Mouse (Mus musculus) ES-E14 (cell line): Measurements from ENCODE around the gene Lamp1.

Experiments
- CHD2 ChIP-seq: IDR thresholded peaks from 2 replicates; pipeline ENCODE4 v1.6.1; 2014; ENCODE audit warnings: mild to moderate bottlenecking, low read depth, low read length, inconsistent platforms
- HCFC1 ChIP-seq: IDR thresholded peaks from 2 replicates; pipeline ENCODE4 v1.6.1; 2012; ENCODE audit warnings: low read length, inconsistent platforms, borderline replicate concordance; ENCODE audit not compliant: insufficient read depth
- MAFK ChIP-seq: IDR thresholded peaks from 2 replicates; pipeline ENCODE4 v1.6.1; 2014; ENCODE audit warnings: mild to moderate bottlenecking, low read depth, low read length, inconsistent platforms; ENCODE audit not compliant: insufficient read depth
- ZC3H11A ChIP-seq: IDR thresholded peaks from 2 replicates; pipeline ENCODE4 v1.6.1; 2012; ENCODE audit warnings: low read depth, mild to moderate bottlenecking, inconsistent platforms, low read length, borderline replicate concordance
- ZNF384 ChIP-seq: IDR thresholded peaks from 2 replicates; pipeline ENCODE4 v1.6.1; 2012; ENCODE audit warnings: low read depth, low read length, inconsistent platforms

- TF ChIP-seq ZNF384 (no peak), MAFK (no peak), CHD2 (no peak), HCFC1 (no peak), ZC3H11A (no peak)
Measured at GRCm38 (mm10) chr8:13156327-13157097, 2.4 kb upstream of the Lamp1 start.
